Mouse (Mus musculus): ENCODE measurements around the gene Npff.

DNA sequence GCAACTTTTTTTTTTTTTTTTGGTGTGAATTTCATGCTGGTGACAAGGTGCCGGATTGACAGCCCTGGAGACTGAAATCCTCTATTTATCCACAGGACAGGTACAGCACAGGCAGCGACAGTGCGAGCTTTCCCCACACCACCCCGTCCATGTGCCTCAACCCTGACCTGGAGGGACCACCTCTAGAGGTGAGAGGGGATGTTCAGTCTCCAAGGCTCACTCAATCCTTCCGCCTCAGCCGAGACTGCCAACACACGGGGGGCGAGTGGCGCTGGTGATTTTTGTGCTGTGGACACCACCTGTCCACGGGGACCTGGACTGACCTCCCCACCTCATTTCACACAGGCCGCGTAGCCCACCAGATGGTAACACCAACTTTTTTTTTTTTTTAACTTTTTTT lies 38.9 kb downstream of the Npff start:
- no peak for TF ChIP-seq CTCF (conservative IDR thresholded peaks at IDR 0.05; ENCODE audit: low read length)
- TF ChIP-seq POU5F1 (IDR thresholded peaks at IDR 0.05; ENCODE audit: borderline replicate concordance, low read length): no peak
